Mouse (Mus musculus) hindbrain, postnatal 0 days (tissue): ENCODE measurements around the gene Chn2. TPM values are rescaled to one million over a fixed set of nuclear protein-coding genes. Genes with fewer than 3 reads are reported as not detected.
A peak's percentile ranks its signal among the peaks of the same experiment; 100 is the strongest.

ENCODE experiments used
- ATAC-seq: fragments of 200-750 bp; cut with Nextera tagmentation; 2 replicates; pipeline ENCODE4 v1.8.0; 2017; ENCODE audit warnings: mild to moderate bottlenecking, moderate TSS enrichment, moderate library complexity
- DNase-seq: peaks from one replicate; pipeline ENCODE4 v3.0.0-alpha.2; 2015; ENCODE audit warnings: low spot score
- H3K27ac ChIP-seq: fragments of 300-500 bp; sonication (generic); 2 replicates; pipeline ENCODE4 v1.5.1; 2014; ENCODE audit warnings: mild to moderate bottlenecking
- H3K27me3 ChIP-seq: fragments of 300-500 bp; sonication (generic); 2 replicates; pipeline ENCODE4 v1.6.1; 2014; ENCODE audit warnings: low read length, mixed read lengths; ENCODE audit not compliant: insufficient read depth
- H3K36me3 ChIP-seq: fragments of 300-500 bp; sonication (generic); 2 replicates; pipeline ENCODE4 v1.6.1; 2014; ENCODE audit warnings: low read length, mixed read lengths; ENCODE audit not compliant: insufficient read depth
- H3K4me1 ChIP-seq: fragments of 300-500 bp; sonication (generic); 2 replicates; pipeline ENCODE4 v1.6.1; 2014; ENCODE audit warnings: antibody characterized with exemption, low read length, mixed read lengths; ENCODE audit not compliant: insufficient read depth
- H3K4me2 ChIP-seq: fragments of 300-500 bp; sonication (generic); 2 replicates; pipeline ENCODE4 v1.6.1; 2014; ENCODE audit warnings: low read depth, mild to moderate bottlenecking, low read length, moderate library complexity, mixed read lengths
- H3K4me3 ChIP-seq: fragments of 300-500 bp; sonication (generic); 2 replicates; pipeline ENCODE4 v1.5.1; 2014; ENCODE audit warnings: low read length
- H3K9ac ChIP-seq: fragments of 300-500 bp; sonication (generic); replicated peaks from 2 replicates; pipeline ENCODE4 v1.6.1; 2014; ENCODE audit warnings: mild to moderate bottlenecking, low read length, moderate library complexity, mixed read lengths
- H3K9me3 ChIP-seq: fragments of 300-500 bp; sonication (generic); 2 replicates; pipeline ENCODE4 v1.6.1; 2016; ENCODE audit warnings: low read length, mixed read lengths
- CTCF ChIP-seq: IDR thresholded peaks from 2 replicates; pipeline ENCODE4 v1.5.1; 2016; ENCODE audit warnings: antibody characterized with exemption, control low read depth, low read depth
- WGBS: fragments of 180-500 bp; shearing (Covaris S2); extraction: QIAGEN DNeasy Blood & Tissue Kit; methylation state at CpG from one replicate; pipeline ENCODE4 v1.1.7; 2014; 5-methylcytosine and 5-hydroxymethylcytosine counted together
- polyA plus RNA-seq: library from polyadenylated mRNA; unstranded; fragments of >200 nt; fragmentation: Nextera tagmentation; extraction: Ambion mirVana; gene quantifications from 2 replicates; pipeline ENCODE4 v1.2.1, GENCODE M21; 2015
- total RNA-seq: library from RNA; depleted of rRNA; stranded (reverse); fragments of >200 nt; gene quantifications from 2 replicates; pipeline ENCODE4 v1.2.3, GENCODE M21; 2014

The Chn2 gene
- total and polyA plus RNA-seq, 2 experiments from 2014 or later: 21.2 to 43.8 TPM

GRCm38 (mm10) chr6:54057661-54058060, 18.3 kb downstream of the Chn2 start:
- Histone ChIP-seq H3K4me3 (no peak overlapping the region), H3K4me2 (no peak overlapping the region)
- no peak for DNase-seq

GRCm38 (mm10) chr6:54058837-54059236, 19.5 kb downstream of the Chn2 start:
- Histone ChIP-seq H3K4me2 (no peak overlapping the region), H3K9ac (no peak overlapping the region), H3K27me3 (no peaks in the 10 kb centered on the region), H3K4me3 (no peak overlapping the region), H3K36me3 (no peaks in the 10 kb centered on the region), H3K9me3 (no peaks in the 10 kb centered on the region), H3K4me1 (no peaks in the 10 kb centered on the region), H3K27ac (no peak overlapping the region)
- ATAC-seq (no peak), DNase-seq (no peak)
- 79% methylated on average over 8 of the region's 8 CpGs for WGBS
- no peak for TF ChIP-seq CTCF

More at GRCm38 (mm10) chr6:54057661-54058060, 18.3 kb downstream of the Chn2 start:
- Histone ChIP-seq H3K27me3 (no peaks in the 10 kb centered on the region), H3K9me3 (no peaks in the 10 kb centered on the region), H3K4me1 (no peaks in the 10 kb centered on the region), H3K36me3 (no peaks in the 10 kb centered on the region), H3K9ac (no peak overlapping the region), H3K27ac (no peak overlapping the region)
- 0 out of 2 replicates have a peak, but pooled peaks have one; percentile 24 for ATAC-seq
- WGBS: 86% methylated on average over 10 of the region's 10 CpGs
- TF ChIP-seq CTCF: peak; percentile 27; the same call in 1 of the 2 replicates

GRCm38 (mm10) chr6:54060258-54060657, 20.9 kb downstream of the Chn2 start:
- no peak for TF ChIP-seq CTCF
- DNase-seq (no peak), ATAC-seq (no peak)
- no peak overlapping the region for H3K4me2 ChIP-seq
- H3K9ac ChIP-seq: no peak overlapping the region
- no peak overlapping the region for H3K4me3 ChIP-seq
- H3K27ac ChIP-seq: no peak overlapping the region
- no peaks in the 10 kb centered on the region for H3K27me3 ChIP-seq
- 86% methylated on average over 3 of the region's 3 CpGs for WGBS
- H3K4me1 ChIP-seq: no peaks in the 10 kb centered on the region
- H3K9me3 ChIP-seq: no peaks in the 10 kb centered on the region
- H3K36me3 ChIP-seq: no peaks in the 10 kb centered on the region

- 17% methylated on average over 9 of the region's 9 CpGs for WGBS
- Histone ChIP-seq H3K4me3 (no peak overlapping the region), H3K27me3 (no peaks in the 10 kb centered on the region), H3K4me1 (no peaks in the 10 kb centered on the region), H3K4me2 (peak overlapping the region; percentile 21), H3K9me3 (no peaks in the 10 kb centered on the region), H3K9ac (no peak overlapping the region), H3K36me3 (no peaks in the 10 kb centered on the region), H3K27ac (no peak overlapping the region)
- TF ChIP-seq CTCF: no peak
- no peak for ATAC-seq
- no peak for DNase-seq
Measured at GRCm38 (mm10) chr6:54061375-54061774, 22.0 kb downstream of the Chn2 start.

GRCm38 (mm10) chr6:54063878-54064277, 24.5 kb downstream of the Chn2 start:
- Histone ChIP-seq H3K27ac (no peak overlapping the region), H3K9ac (no peak overlapping the region), H3K27me3 (no peaks in the 10 kb centered on the region), H3K36me3 (no peaks in the 10 kb centered on the region), H3K4me1 (no peaks in the 10 kb centered on the region), H3K9me3 (no peaks in the 10 kb centered on the region), H3K4me3 (no peak overlapping the region), H3K4me2 (no peak overlapping the region)
- WGBS: 81% methylated on average over 6 of the region's 6 CpGs
- TF ChIP-seq CTCF: no peak
- DNase-seq: no peak
- no peak for ATAC-seq

GRCm38 (mm10) chr6:54067380-54067779, 28.0 kb downstream of the Chn2 start:
- 68% methylated on average over 5 of the region's 5 CpGs for WGBS
- ATAC-seq (no peak), DNase-seq (no peak)
- Histone ChIP-seq H3K36me3 (no peaks in the 10 kb centered on the region), H3K4me3 (no peak overlapping the region), H3K9ac (no peak overlapping the region), H3K27me3 (no peaks in the 10 kb centered on the region), H3K4me1 (peaks cover 6% of the 10 kb centered on the region; the same call in 1 of the 2 replicates), H3K4me2 (no peak overlapping the region), H3K9me3 (no peaks in the 10 kb centered on the region), H3K27ac (no peak overlapping the region)
- TF ChIP-seq CTCF: no peak

- no peak overlapping the region for H3K27ac ChIP-seq
- H3K36me3 ChIP-seq: no peaks in the 10 kb centered on the region
- TF ChIP-seq CTCF: no peak
- 73% methylated on average over 5 of the region's 5 CpGs for WGBS
- H3K4me3 ChIP-seq: no peak overlapping the region
- DNase-seq (no peak), ATAC-seq (no peak)
- H3K9me3 ChIP-seq: no peaks in the 10 kb centered on the region
- no peaks in the 10 kb centered on the region for H3K27me3 ChIP-seq
- no peak overlapping the region for H3K9ac ChIP-seq
- peaks cover 6% of the 10 kb centered on the region; the same call in 1 of the 2 replicates for H3K4me1 ChIP-seq
- no peak overlapping the region for H3K4me2 ChIP-seq
Measured at GRCm38 (mm10) chr6:54068882-54069281, 29.5 kb downstream of the Chn2 start.
